Mouse (Mus musculus): Measurements from ENCODE around the gene Defa32.
"Not testable (repeated sequence)": the region's sequence is repeated elsewhere in the genome, so short reads cannot be mapped to it uniquely, and the experiment has no call there.

The Defa32 gene

GRCm38 (mm10) chr8:21528732-21529131 lies at the start of gene Defa32:
Defa32 (plus strand) TSS chr8:21529032.
- not testable (repeated sequence) for DNase-seq

- not testable (repeated sequence) for DNase-seq
Observed at GRCm38 (mm10) chr8:21508958-21509357, 19.9 kb upstream of the Defa32 start, which contains the start of gene Defa20. Defa20 (plus strand) TSS chr8:21509258.

- DNase-seq, result not testable (repeated sequence)
Observed at GRCm38 (mm10) chr8:21565086-21565485, 36.3 kb downstream of the Defa32 start, which contains the start of gene Defa37. Defa37 (plus strand) TSS chr8:21565386.
